Comparison of ENCODE assay signal across 27 mouse cellular contexts in genomic region chr9:22515076-22515475, GRCm38 (mm10).
"Had no signal": no experiment of that assay in that cellular context is flagged by ENCODE, and none has a peak within 500 bp of the region (broad histone marks: within the 10 kb centered on the region; RNA-seq: fewer than 3 reads in every experiment).

No protein-coding gene starts in this region.

- DNase-seq: left cerebral cortex, postnatal 4 days; liver; liver, embryonic 13.5 days; liver, postnatal 0 days; lung, adult 18-20 months; lung, adult 2 months; lung, embryonic 14.5 days; lung, postnatal 10 days; lung, postnatal 14 days; lung, postnatal 36 days; lung, postnatal 4 days; midbrain, embryonic 14.5 days had no signal

- H3K4me3 ChIP-seq: limb, embryonic 10.5 days; limb, embryonic 12.5 days; limb, embryonic 13.5 days; limb, embryonic 15.5 days; liver, embryonic 12.5 days; liver, embryonic 13.5 days; liver, embryonic 15.5 days; lung, embryonic 15.5 days; megakaryocyte, embryonic 14.5 days; midbrain, embryonic 10.5 days; midbrain, embryonic 12.5 days; midbrain, embryonic 13.5 days; midbrain, embryonic 15.5 days; myocyte had no signal

- H3K4me1 ChIP-seq: limb, embryonic 13.5 days; limb, embryonic 15.5 days; liver, embryonic 12.5 days; liver, embryonic 15.5 days; lung, embryonic 15.5 days; megakaryocyte, embryonic 14.5 days; midbrain, embryonic 10.5 days; midbrain, embryonic 12.5 days; midbrain, embryonic 13.5 days; midbrain, embryonic 15.5 days had no signal

- H3K36me3 ChIP-seq: limb, embryonic 10.5 days; limb, embryonic 15.5 days; liver, embryonic 12.5 days; liver, embryonic 13.5 days; liver, embryonic 15.5 days; lung, embryonic 15.5 days; midbrain, embryonic 10.5 days; midbrain, embryonic 12.5 days; midbrain, embryonic 15.5 days had no signal

- H3K9ac ChIP-seq: limb, embryonic 12.5 days; limb, embryonic 13.5 days; limb, embryonic 15.5 days; liver, embryonic 12.5 days; liver, embryonic 13.5 days; liver, embryonic 14.5 days; liver, embryonic 15.5 days; liver, postnatal 0 days; lung, embryonic 14.5 days; lung, embryonic 15.5 days; midbrain, embryonic 12.5 days; midbrain, embryonic 13.5 days; midbrain, embryonic 15.5 days had no signal

- H3K9me3 ChIP-seq: limb, embryonic 10.5 days; limb, embryonic 12.5 days; limb, embryonic 13.5 days; limb, embryonic 15.5 days; liver, embryonic 12.5 days; liver, embryonic 13.5 days; liver, embryonic 15.5 days; lung, embryonic 15.5 days; megakaryocyte, embryonic 14.5 days; midbrain, embryonic 10.5 days; midbrain, embryonic 12.5 days; midbrain, embryonic 13.5 days; midbrain, embryonic 15.5 days had no signal

- H3K27me3 ChIP-seq: limb, embryonic 12.5 days; limb, embryonic 13.5 days; limb, embryonic 15.5 days; liver, embryonic 12.5 days; liver, embryonic 13.5 days; liver, embryonic 15.5 days; lung, embryonic 15.5 days; megakaryocyte, embryonic 14.5 days; midbrain, embryonic 12.5 days; midbrain, embryonic 13.5 days; midbrain, embryonic 15.5 days had no signal

- H3K27ac ChIP-seq: limb, embryonic 10.5 days; limb, embryonic 12.5 days; limb, embryonic 13.5 days; limb, embryonic 15.5 days; liver, embryonic 12.5 days; liver, embryonic 13.5 days; liver, embryonic 14.5 days; liver, embryonic 15.5 days; lung, embryonic 15.5 days; macrophage; midbrain, embryonic 10.5 days; midbrain, embryonic 12.5 days; midbrain, embryonic 13.5 days; midbrain, embryonic 15.5 days had no signal
